Mouse (Mus musculus) WW6 (cell line): ENCODE data around the gene Col4a1.

ENCODE experiments used
- DNase-seq: peaks from one replicate; pipeline ENCODE4 v3.0.0-alpha.2; 2013; ENCODE audit warnings: low read depth, low spot score

The Col4a1 gene

GRCm38 (mm10) chr8:11181420-11182147 is 131.0 kb downstream of the Col4a1 start:
- no peak for DNase-seq

- no peak for DNase-seq
Measured at GRCm38 (mm10) chr8:11179869-11180268, 132.8 kb downstream of the Col4a1 start.

- no peak for DNase-seq
Measured at GRCm38 (mm10) chr8:11176393-11176792, 136.2 kb downstream of the Col4a1 start.

GRCm38 (mm10) chr8:11173284-11174191 is 139.1 kb downstream of the Col4a1 start:
- no peak for DNase-seq

- no peak for DNase-seq
Measured at GRCm38 (mm10) chr8:11171526-11171925, 141.1 kb downstream of the Col4a1 start.

- DNase-seq = no peak
Measured at GRCm38 (mm10) chr8:11169383-11169782, 143.2 kb downstream of the Col4a1 start.

GRCm38 (mm10) chr8:11168780-11169179 is 143.8 kb downstream of the Col4a1 start:
- no peak for DNase-seq

GRCm38 (mm10) chr8:11167955-11168354 is 144.7 kb downstream of the Col4a1 start:
- no peak for DNase-seq

GRCm38 (mm10) chr8:11165592-11165991 is 147.0 kb downstream of the Col4a1 start:
- DNase-seq = no peak

GRCm38 (mm10) chr8:11156319-11156692 is 156.3 kb downstream of the Col4a1 start:
- DNase-seq = no peak

GRCm38 (mm10) chr8:11155579-11156318 is 156.9 kb downstream of the Col4a1 start:
- DNase-seq = no peak

GRCm38 (mm10) chr8:11150268-11150667 is 162.4 kb downstream of the Col4a1 start:
- DNase-seq = no peak

GRCm38 (mm10) chr8:11149201-11149810 is 163.3 kb downstream of the Col4a1 start:
- no peak for DNase-seq

- DNase-seq = no peak
Measured at GRCm38 (mm10) chr8:11148797-11149196, 163.8 kb downstream of the Col4a1 start.
